Mouse (Mus musculus): ENCODE results near the gene Ankrd65.

The Ankrd65 gene

DNA sequence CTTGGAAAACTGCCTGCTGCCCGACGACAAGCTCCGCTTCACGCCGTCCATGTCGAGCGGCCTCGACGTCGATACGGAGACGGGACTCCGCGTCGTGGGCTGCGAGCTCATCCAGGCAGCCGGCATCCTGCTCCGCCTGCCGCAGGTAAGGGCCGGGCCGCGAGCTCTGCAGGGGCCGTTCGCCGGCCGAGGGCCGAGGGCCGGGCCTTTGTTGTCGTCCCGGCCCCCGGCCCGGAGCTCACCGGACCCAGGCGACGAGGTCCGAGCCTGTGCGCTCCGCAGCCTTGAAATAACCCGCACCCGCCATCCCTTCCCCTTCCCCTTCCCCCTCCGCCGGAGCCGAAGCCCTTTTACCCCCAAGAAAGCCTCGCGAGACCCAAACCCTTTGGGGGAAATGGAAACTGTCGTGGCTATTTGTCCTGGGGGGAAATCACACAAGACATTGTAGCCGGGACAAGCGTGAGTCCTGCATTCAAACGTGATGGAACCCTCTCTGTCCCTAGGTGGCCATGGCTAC is 22.5 kb downstream of the Ankrd65 start:
- DNase-seq (ENCODE audit: low spot score) = no peak

DNA sequence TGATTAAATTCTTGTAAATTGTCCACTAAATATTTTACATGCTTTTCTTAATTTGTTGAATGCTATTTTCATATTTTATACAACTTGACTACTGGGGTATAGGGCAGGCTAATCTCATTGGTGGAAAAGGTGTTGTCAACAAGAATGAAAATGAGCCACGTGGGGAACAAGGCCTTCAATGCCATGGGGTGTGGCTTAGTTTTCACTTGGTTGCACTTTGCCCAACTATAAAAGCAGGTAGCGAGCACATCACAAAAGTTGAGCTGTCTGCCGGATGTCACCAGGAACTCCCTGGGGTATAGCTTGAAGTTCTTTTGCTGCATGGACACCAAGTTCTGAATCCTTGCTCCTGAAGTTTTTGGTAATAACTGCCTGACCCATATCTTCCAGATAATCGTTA is 27.3 kb downstream of the Ankrd65 start:
- no peak for DNase-seq (ENCODE audit: low spot score)

DNA sequence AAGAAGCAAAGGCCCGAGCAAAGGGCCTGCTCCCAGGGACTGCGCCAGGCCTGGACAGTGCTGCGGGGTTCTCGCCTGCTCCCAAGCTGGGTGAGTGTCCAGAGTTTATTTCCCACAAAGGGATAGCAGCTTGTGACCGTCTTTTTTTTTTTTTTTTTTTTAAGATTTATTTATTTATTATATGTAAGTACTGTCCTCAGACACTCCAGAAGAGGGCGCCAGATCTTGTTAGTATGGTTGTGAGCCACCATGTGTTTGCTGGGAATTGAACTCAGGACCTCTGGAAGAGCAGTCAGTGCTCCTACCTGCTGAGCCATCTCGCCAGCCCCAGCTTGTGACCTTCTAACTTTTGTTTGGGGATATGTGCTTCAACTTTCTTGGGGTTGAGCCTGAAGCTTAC is 30.8 kb downstream of the Ankrd65 start:
- no peak for DNase-seq (ENCODE audit: low spot score)

DNA sequence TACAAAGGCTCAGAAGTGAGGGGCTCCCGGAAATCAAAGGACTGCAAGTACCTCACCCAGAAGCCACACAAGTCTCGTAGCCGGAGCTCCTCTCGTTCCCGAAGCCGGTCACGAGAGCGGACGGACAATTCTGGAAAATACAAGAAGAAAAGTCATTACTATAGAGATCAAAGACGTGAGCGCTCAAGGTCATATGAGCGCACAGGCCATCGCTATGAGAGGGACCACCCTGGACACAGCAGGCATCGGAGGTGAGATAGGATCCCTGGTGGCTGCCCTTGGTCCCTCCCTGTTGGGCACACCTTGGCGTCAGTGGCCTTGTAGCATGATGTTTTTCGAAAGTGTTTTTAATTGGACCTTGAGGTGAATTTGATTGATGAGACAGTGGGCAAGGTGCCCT is 33.2 kb downstream of the Ankrd65 start:
- DNase-seq (ENCODE audit: low spot score) = no peak

DNA sequence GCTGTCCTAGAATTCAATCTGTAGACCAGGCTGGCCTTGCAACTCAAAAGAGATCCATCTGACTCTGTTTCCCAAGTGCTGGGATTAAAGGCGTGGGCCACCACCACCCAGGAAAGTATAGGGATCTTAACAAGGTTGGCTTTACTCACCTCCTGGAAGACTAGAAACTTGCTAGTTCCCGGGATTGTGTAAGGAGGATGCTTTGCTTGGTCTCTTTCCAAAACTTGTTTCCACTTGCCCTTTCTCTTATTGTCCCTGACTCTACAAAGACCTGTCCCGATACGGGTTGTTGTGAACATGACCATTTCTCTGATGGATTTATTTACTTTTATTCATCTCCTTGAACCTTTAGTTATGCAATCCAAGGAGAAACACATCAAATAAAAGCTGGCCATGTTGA is 39.6 kb downstream of the Ankrd65 start:
- no peak for DNase-seq (ENCODE audit: low spot score)

DNA sequence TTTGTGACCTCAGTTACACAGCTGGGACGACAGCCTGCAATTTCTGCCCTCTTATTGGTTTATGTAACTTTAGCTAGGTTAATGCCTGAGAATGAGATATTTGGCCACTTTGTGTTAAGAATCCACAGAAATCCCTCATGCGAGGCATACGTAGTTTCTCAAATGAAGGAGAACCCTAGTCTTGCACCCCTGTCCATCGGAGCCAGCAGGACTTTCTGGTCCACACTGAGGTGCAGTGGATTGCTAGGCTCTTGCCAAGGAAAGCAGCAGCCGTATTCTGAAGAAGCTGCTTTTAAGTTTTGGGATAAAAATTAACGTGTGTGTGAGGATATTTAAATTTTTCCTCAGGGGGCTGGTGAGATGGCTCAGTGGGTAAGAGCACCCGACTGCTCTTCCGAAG is 40.4 kb downstream of the Ankrd65 start:
- DNase-seq (ENCODE audit: low spot score) = no peak

DNA sequence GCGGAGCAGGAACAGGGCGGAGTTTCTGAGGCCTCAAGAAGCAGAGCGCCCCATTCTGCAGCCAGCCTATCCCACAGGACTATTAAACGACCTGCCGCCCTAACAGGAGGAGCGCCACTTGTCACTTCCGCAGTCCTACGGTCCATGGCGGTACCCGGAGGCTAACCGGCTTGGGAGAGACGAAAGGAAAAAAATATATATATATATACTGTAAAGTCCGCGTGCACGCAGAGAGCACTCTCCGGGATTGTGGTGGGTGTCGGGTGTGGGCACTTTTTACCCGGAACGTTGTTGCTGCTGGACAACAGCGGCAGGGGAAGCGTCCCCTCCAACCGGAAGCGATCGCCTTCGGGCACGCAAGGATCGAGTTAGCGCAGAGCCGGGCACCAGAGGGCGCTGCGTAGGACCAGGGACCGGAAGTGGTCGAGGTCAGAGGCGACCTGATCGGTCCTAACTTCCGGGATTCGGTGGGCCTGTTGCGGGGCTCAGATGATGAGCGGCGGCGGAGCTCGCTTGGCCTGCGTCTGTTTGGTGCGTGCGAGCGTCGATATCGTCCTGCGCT is 41.0 kb downstream of the Ankrd65 start, which contains the start of gene Aurkaip1:
TSS of gene Aurkaip1 (plus strand) at position 68 of the 562 bp plus-strand sequence.
- peak; percentile 82 for DNase-seq (ENCODE audit: low spot score)

DNA sequence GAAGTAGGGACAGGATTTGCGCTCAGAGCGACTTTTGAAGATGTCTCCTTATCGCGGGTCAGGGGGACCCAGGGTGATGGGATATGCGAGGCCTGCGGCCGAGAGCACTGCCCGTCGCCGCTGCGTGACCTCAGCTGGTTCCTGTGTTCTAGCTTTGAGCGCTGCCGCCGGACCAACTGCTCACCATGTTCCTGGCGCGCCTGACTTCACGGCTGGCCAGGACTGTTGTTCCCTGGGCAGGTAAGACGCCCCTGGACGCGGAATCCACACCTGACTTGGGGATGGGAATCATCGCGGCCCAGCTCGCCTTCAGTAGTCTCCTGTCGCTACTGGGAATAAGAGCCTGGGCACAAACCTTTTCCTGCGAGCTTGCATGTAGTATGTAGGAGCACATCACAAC is 41.6 kb downstream of the Ankrd65 start:
- DNase-seq (ENCODE audit: low spot score) = no peak

DNA sequence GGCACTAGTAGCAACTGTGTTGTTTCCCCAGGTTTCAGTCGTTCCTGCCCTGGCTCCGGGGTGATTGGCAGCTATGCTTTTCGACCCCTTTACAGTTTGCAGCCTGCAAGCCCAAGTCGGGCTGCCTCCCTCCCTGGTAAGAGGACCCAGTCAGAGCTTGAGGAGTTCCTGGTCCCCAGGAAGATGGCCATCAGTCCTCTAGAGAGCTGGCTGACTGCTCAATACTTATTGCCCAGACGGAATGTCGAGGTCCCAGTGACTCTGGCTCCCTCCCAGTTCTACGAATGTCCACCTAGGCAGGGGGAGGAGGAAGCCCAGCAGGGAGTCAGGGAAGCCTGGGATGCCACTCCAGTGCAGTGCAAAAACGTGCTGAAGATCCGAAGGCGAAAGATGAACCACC is 42.1 kb downstream of the Ankrd65 start:
- no peak for DNase-seq (ENCODE audit: low spot score)

DNA sequence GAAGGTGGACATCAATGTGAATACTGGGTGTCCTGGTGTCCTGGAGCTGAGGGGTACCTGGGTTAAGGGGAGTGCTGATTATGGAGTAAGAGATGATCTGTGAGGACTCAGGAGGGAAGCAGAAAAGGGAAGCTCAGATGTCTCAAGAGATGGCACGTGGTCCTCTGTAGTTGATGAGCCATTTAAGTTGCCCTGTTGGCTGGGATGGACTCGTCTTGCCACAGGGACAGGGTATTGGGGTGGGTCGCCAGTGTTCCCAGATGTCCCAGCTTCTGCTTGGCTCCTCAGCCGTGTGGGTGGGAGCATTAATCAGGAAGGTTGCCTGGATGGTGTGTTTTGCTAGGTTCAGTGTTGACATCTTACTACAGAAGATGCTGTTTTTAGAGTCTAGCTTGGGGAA is 43.0 kb downstream of the Ankrd65 start:
- no peak for DNase-seq (ENCODE audit: low spot score)

DNA sequence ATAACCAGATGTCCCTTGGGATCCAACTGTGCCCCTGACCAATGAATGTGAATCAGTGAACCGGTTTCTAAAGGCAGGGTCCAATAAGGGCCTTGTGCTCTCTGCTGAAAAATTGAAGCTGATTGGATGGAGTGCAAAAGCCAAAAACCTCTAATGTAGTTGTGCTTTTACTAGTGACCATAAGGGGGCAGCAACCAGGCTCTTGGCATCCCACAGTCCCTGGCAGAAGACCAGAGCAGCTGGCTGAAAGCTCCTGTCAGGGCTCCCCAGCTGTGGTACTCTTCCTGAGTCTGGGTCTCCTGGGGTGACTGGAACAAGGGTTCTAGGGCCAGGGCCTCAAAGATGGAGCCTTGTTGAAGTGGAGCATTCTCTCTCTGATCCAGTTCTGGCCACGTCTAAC is 43.6 kb downstream of the Ankrd65 start:
- DNase-seq (ENCODE audit: low spot score) = peak; percentile 57

DNA sequence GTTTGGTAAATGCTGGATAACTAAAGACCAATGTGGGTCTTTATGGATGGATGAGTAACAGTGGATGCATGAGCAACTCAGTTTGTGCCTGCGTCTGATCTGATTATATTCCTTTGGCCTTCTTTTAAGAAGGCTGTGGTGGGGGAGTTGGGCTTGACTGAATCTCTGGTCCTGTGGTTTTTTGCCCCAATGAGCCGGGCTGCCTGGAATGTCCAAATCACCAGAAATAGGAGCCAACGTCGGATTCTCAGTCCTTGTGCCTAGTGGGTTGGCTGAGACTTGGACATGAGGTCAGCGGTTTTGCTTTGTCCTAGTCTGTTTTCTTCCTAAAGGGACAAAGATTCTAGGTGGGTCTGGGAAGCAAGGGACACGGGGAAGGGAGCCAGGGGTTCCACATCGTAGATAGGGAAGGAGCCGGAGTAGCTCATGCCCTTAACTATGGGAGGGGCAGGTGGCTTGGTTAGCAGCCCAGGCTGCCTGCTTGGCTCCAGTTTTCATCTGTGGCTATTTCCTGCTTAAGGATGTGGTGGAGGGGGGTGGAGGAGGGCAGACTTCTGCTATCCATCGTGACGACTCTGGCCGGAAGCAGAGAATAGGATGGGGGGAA is 47.3 kb downstream of the Ankrd65 start:
- DNase-seq (ENCODE audit: low spot score) = no peak

DNA sequence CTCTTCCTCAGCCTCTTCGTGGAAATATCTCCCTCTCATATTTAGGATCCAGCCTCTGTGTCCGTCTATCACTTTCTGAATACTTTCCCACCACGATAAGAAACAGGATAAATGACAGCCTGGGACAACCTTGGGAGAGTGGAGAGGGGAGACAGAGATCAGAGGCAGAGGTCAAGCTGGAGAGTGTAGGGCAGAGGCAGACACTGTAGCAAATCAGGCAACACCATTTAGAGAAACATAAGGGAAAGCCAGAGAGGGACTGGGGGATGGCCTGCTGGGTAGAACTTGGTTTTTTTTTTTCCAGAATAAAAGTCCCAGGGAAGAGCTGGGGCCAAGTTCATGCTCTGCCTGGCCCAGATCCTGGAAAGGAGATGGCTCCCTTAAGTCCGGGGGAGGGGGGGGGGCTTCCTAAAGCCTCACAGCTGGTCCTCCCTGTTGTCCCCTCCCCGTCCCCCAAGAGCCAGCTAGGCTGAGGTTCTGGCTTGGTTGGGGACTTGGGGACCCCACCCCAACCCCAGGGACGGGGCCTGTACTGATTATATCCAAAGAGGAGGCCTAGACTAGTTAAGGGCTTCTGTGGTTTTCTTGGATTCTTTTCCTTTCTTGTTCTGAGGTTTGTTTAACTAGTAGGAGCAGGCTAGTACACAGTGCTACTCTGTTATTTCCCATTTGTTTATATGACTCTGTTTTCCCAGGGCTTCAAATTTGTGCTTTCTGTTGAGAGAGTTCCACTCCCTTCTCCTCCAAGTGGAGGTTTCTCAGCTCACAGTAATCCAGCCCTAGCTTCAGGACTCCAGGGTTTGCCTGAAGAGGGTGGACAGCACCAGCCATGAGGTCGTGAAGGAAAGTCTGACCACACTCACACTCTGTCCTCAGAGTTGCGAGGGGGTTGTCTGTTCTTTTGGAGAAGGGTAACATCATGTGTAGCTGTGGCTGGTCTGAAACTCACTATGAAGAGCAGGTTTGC is 48.2 kb downstream of the Ankrd65 start:
- DNase-seq (ENCODE audit: low spot score) = no peak

DNA sequence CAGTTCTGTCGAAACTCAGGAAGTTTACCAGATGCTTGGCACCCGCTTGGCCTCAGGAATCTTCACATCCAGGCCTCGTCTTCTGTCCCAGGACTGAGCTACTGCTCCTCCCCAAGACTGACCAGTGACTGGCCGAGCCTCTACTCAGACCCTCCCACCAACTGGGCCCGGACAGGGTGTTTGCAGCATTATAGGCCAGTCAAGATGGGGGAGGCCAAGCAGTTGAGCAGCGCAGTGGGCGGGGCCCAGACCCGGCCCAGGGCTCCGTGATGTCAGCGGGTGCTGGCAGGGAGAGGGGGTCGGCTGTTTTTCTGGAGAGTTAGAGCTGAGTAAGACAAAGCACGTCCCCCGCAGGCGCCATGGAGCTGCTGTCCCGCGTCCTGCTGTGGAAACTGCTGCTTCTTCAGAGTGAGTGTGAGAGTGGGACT is 49.3 kb downstream of the Ankrd65 start, which contains the start of gene Mxra8:
TSS of gene Mxra8 (plus strand) at position 198 of the 428 bp plus-strand sequence.
- DNase-seq (ENCODE audit: low spot score) = no peak

DNA sequence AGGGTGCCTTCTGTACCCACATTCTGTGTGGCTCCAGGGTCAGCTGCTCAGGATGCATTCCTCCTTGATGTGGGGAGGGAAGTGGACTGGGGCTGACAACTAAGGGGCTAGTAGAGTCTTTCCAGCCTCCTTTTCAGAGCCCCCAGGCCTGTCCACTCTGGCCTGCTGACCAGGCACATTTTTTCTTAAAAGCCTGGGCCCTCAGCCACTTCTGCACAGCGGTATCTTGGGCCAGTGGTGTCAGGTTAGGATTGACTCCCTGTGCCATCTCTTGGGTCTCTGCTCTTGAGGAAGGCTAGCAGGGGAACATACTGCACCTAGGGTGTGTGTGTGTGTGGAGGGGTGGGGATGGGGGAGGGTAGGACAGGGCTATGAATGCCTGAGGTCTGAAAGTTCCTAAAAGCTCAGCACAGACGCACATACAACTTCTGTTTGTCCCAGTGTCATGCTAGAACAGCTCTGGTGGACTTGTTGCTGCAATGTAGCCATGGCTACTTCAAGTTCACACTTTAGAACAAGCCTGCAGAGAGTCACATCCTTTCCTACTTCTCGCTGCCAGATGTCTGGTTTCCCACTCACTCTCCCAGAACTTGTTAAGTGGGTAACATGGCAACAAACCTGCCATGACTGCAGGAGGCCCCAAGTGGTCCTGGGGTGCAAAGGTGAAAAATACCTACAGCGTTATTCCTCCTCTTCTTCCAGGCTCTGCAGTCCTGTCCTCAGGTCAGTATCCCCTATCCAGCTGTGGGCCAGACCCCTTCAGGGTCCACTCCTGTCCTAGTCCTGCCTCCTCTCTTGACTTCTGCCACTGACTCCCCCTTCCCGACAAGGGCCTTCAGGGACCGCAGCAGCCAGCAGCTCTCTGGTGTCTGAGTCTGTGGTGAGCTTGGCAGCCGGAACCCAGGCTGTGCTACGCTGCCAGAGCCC is 50.1 kb downstream of the Ankrd65 start:
- DNase-seq (ENCODE audit: low spot score) = no peak

DNA sequence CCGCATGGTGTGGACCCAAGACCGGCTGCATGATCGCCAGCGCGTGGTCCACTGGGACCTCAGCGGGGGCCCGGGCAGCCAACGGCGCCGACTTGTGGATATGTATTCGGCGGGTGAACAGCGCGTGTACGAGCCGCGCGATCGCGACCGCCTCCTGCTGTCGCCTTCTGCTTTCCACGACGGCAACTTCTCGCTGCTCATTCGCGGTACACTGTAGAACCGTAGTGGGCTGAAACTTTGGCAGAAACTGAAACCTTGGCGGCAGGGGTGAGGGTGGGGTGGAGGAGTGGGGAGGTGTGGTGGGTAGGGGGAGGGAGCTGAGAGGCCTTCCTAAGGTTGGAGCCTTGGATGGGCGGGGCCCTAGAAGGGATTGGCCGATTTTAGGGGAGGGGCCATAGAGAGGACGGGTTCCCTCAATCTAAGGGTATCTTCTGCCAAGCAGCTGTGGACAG is 50.8 kb downstream of the Ankrd65 start:
- DNase-seq (ENCODE audit: low spot score) = no peak

DNA sequence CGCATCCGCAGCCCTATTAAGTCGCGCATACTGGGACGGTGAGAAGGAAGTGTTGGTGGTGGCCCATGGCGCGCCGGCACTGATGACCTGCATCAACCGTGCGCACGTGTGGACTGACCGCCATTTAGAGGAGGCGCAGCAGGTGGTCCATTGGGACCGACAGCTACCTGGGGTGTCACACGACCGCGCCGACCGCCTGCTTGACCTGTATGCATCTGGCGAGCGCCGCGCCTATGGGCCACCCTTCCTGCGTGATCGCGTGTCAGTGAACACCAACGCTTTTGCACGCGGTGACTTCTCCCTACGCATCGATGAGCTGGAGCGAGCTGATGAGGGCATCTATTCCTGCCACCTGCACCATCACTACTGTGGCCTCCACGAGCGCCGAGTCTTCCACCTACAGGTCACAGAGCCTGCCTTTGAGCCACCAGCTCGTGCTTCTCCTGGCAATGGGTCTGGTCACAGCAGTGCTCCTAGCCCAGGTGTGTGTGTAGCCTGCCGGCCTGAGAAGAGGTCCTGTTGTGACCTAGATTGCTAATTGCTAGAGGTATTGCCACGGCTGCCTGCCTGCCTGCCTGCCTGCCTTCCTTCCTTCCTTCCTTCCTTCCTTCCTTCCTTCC is 51.5 kb downstream of the Ankrd65 start:
- no peak for DNase-seq (ENCODE audit: low spot score)

DNA sequence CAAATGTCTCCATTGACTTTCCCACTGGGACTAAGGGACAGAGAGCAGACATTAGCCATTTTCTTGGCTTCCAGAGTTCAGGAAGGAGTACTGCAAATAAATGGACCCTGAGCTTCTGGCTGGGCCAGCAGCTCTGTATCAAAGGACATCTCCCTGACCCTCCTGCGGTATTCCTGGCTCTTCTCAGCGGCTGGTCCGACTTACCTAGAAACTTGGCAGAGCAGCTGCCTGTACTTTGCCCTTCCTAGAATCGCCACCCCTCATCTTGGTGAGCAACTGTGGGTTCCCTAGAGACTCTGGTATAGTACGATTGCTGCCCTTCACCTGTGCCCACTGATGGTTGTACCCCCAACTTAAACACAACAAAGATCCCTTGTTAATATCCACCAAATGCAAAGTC is 53.0 kb downstream of the Ankrd65 start:
- no peak for DNase-seq (ENCODE audit: low spot score)

DNA sequence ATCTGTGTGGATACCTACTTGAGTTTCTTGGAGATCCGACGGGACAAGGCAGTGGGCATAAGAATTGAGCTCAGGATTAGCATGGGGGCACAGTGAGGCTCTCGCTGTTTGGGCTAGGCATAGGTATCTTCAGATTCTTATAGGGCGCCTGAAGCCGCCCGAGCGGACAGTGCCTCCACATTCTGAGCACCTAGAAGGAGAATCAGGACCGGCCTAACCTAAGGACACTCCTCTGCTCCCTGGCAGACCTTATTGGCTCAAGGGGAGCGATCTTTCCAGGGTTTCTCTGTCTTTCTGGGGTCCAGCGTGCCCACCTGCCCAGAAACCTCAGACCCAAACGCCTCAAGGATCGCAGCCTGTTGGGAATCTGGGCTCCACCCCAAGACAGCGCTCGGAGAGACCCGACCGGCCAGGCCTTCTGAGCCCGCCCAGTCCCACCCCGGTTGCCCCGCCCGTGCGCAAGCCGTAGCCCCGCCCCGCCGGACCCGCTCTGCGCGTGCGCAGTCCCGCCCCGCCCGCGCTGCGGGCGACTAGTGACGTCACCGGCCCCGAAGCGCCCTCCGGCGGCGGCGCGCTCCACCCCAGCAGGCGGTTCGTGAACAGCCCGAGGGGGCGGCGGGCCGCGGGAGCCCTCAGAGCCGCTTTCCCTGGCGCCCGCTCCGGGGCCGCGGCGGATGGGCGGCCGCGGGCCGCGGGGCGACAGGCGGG is 56.8 kb downstream of the Ankrd65 start, which contains the start of gene Dvl1:
TSS of gene Dvl1 (plus strand) at position 532 of the 708 bp plus-strand sequence.
- DNase-seq (ENCODE audit: low spot score) = peak; percentile 51

Measured in layer of hippocampus, adult 9-10 months (tissue).